Mouse (Mus musculus): ENCODE measurements at regions not wholly inside any gene's neighbourhood (a gene's known extent, or its start where the extent isn't known, plus 50 kb on each side); places are given as distances from the start of the nearest gene placed in this dataset.

DNA sequence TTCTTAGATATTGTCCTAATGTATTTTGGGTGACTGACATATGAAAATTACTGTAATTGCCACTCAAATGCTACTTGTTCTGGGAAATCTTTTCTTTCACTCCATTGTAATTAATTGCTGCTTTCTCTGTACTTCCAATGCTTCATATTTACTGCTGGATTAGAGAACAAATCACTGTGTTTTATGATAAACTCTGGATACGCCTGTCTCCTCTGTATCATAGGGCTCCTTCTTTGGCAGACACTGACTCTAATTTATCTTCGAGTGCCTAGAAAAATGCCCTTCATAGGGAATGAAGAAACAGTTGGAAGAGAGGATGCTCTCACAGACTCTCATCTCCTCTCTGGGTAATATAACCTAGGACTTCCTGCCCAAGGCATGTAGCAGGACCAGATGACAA, 602.9 kb downstream of the Slc4a3 start:
- TF ChIP-seq CEBPB (IDR thresholded peaks at IDR 0.05; ENCODE audit: low read depth) (no peak), MYOD1 (IDR thresholded peaks at IDR 0.05; ENCODE audit: control insufficient read depth, insufficient read length, low read depth) (no peak), FOSL1 (IDR thresholded peaks at IDR 0.05; ENCODE audit: insufficient read depth, low read length, poor library complexity, severe bottlenecking) (no peak), MAX (IDR thresholded peaks at IDR 0.05) (no peak), MYOG (IDR thresholded peaks at IDR 0.05; ENCODE audit: control insufficient read depth, extremely low read depth, insufficient read length) (no peak), CTCF (IDR thresholded peaks at IDR 0.05; ENCODE audit: control insufficient read depth, insufficient read depth, insufficient read length) (no peak), USF1 (IDR thresholded peaks at IDR 0.05; ENCODE audit: low read depth) (no peak)
- Histone ChIP-seq H3K27me3 (ENCODE audit: control insufficient read depth, insufficient read depth, insufficient read length) (no peaks in the 10 kb centered on the region), H3K36me3 (ENCODE audit: control insufficient read depth, insufficient read depth) (no peaks in the 10 kb centered on the region)

DNA sequence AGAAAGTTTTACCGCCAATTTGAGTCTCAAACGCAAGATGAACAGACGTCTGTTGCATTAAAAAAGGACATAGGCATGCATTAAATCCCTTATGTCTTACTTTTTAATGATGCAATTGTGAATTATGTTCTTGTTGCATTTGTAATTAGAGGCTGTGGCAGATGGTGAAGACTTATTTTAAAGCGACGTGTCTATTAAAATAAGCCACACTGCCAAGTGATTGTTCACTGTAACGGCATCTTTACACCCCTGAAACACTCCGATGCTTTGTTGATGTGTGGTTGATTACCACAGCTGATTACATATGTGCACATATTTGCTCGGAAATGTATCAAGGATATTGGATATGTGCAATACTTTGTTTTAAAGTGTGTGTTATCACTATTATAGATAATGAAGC, 610.2 kb downstream of the Slc4a3 start:
- Histone ChIP-seq H3K79me2 (ENCODE audit: control insufficient read depth, insufficient read depth) (no peaks in the 10 kb centered on the region), H3K36me3 (ENCODE audit: control insufficient read depth, insufficient read depth) (no peaks in the 10 kb centered on the region), H3ac (ENCODE audit: control insufficient read depth, insufficient read length, low read depth) (no peak overlapping the region), H3K4me3 (ENCODE audit: insufficient read depth, poor library complexity, severe bottlenecking) (no peak overlapping the region), H3K27me3 (ENCODE audit: control insufficient read depth, insufficient read depth, insufficient read length) (no peaks in the 10 kb centered on the region), H3K79me3 (ENCODE audit: low read depth) (no peaks in the 10 kb centered on the region)
- TF ChIP-seq MYOG (IDR thresholded peaks at IDR 0.05; ENCODE audit: control insufficient read depth, extremely low read depth, insufficient read length) (no peak), CEBPB (IDR thresholded peaks at IDR 0.05; ENCODE audit: low read depth) (no peak), FOSL1 (IDR thresholded peaks at IDR 0.05; ENCODE audit: insufficient read depth, low read length, poor library complexity, severe bottlenecking) (no peak), CTCF (IDR thresholded peaks at IDR 0.05; ENCODE audit: control insufficient read depth, insufficient read depth, insufficient read length) (no peak), MAX (IDR thresholded peaks at IDR 0.05) (no peak), USF1 (IDR thresholded peaks at IDR 0.05; ENCODE audit: low read depth) (no peak), MYOD1 (IDR thresholded peaks at IDR 0.05; ENCODE audit: control insufficient read depth, insufficient read length, low read depth) (no peak)

More for the DNA sequence above, 602.9 kb downstream of the Slc4a3 start:
- no peaks in the 10 kb centered on the region for H3K79me3 ChIP-seq (ENCODE audit: low read depth)
- H3ac ChIP-seq (ENCODE audit: control insufficient read depth, insufficient read length, low read depth) = no peak overlapping the region
- no peak overlapping the region for H3K4me3 ChIP-seq (ENCODE audit: insufficient read depth, poor library complexity, severe bottlenecking)
- H3K79me2 ChIP-seq (ENCODE audit: control insufficient read depth, insufficient read depth) = no peaks in the 10 kb centered on the region

DNA sequence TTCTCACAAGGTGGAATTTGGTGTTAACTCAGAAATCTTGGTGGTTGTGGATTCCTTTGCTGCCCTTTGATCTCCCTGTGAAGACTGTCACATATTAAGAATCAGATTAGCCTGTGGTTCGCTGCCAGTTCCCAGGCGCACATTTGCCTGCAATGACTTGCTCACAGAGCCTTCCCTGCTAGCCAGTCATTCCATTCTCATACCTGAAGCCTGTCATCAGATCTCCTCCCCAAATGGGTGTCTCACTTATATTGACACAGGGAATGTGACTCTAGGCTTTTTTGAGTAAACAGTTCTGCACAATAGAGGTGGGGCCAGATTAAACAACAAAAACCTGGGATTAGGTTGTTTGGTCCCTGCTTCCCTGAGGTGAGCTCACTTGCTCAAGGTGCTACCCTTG, 621.4 kb downstream of the Slc4a3 start:
- Histone ChIP-seq H3K27me3 (ENCODE audit: control insufficient read depth, insufficient read depth, insufficient read length) (no peaks in the 10 kb centered on the region), H3K36me3 (ENCODE audit: control insufficient read depth, insufficient read depth) (no peaks in the 10 kb centered on the region), H3ac (ENCODE audit: control insufficient read depth, insufficient read length, low read depth) (no peak overlapping the region), H3K79me2 (ENCODE audit: control insufficient read depth, insufficient read depth) (no peaks in the 10 kb centered on the region), H3K79me3 (ENCODE audit: low read depth) (no peaks in the 10 kb centered on the region), H3K4me3 (ENCODE audit: insufficient read depth, poor library complexity, severe bottlenecking) (no peak overlapping the region)
- no peak for TF ChIP-seq FOSL1 (IDR thresholded peaks at IDR 0.05; ENCODE audit: insufficient read depth, low read length, poor library complexity, severe bottlenecking)
- TF ChIP-seq MAX (IDR thresholded peaks at IDR 0.05) = no peak
- TF ChIP-seq CTCF (IDR thresholded peaks at IDR 0.05; ENCODE audit: control insufficient read depth, insufficient read depth, insufficient read length) = no peak
- TF ChIP-seq MYOG (IDR thresholded peaks at IDR 0.05; ENCODE audit: control insufficient read depth, extremely low read depth, insufficient read length) = no peak
- no peak for TF ChIP-seq MYOD1 (IDR thresholded peaks at IDR 0.05; ENCODE audit: control insufficient read depth, insufficient read length, low read depth)

DNA sequence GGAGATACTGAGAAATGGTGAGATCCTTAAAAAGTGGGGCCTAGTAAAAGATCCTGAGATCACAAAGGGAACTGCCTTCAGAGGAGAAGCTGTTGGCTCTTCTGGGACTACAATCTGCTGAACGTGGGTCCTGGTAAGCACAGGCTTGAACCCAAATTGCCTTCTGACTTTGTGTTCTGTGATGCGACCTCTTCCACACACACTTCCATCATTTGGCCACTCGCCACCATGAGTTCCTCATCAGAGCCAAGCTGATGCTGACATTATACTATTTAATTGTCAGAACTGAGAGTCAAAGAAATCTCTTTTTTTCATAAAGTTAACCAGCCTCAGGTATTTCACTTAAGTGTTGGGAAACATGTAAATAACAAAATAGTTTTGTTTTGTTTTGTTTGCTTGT, 635.1 kb downstream of the Slc4a3 start:
- no peak for TF ChIP-seq CTCF (IDR thresholded peaks at IDR 0.05; ENCODE audit: control insufficient read depth, insufficient read depth, insufficient read length)
- TF ChIP-seq MYOD1 (IDR thresholded peaks at IDR 0.05; ENCODE audit: control insufficient read depth, insufficient read length, low read depth) = no peak
- TF ChIP-seq FOSL1 (IDR thresholded peaks at IDR 0.05; ENCODE audit: insufficient read depth, low read length, poor library complexity, severe bottlenecking) = no peak
- no peak for TF ChIP-seq MYOG (IDR thresholded peaks at IDR 0.05; ENCODE audit: control insufficient read depth, extremely low read depth, insufficient read length)
- TF ChIP-seq MAX (IDR thresholded peaks at IDR 0.05) = no peak
- no peak for TF ChIP-seq CEBPB (IDR thresholded peaks at IDR 0.05; ENCODE audit: low read depth)
- TF ChIP-seq USF1 (IDR thresholded peaks at IDR 0.05; ENCODE audit: low read depth) = no peak
- Histone ChIP-seq H3K79me2 (ENCODE audit: control insufficient read depth, insufficient read depth) (no peaks in the 10 kb centered on the region), H3K79me3 (ENCODE audit: low read depth) (no peaks in the 10 kb centered on the region), H3K27me3 (ENCODE audit: control insufficient read depth, insufficient read depth, insufficient read length) (no peaks in the 10 kb centered on the region), H3K36me3 (ENCODE audit: control insufficient read depth, insufficient read depth) (no peaks in the 10 kb centered on the region), H3ac (ENCODE audit: control insufficient read depth, insufficient read length, low read depth) (no peak overlapping the region), H3K4me3 (ENCODE audit: insufficient read depth, poor library complexity, severe bottlenecking) (no peak overlapping the region)

DNA sequence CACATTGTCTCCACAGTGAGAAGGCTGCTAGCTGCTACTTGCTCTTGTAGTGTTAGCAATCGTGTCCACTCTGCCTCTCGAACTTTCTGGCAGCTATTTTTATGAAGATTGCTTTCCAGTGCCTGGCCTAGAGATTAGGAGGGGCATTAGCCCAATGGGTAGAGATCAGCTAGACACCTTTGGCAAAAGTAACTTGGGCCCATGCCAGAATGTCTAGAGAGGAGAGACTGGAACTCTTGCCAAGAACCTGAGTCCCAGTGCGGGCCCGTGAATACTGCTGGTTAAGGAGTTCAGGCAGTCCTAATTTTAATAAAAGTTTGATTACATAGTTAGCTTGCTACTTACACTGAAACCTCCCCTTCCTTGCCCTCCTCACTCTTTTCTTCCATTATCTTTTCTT, 648.8 kb downstream of the Slc4a3 start:
- TF ChIP-seq CTCF (IDR thresholded peaks at IDR 0.05; ENCODE audit: control insufficient read depth, insufficient read depth, insufficient read length) (no peak), USF1 (IDR thresholded peaks at IDR 0.05; ENCODE audit: low read depth) (no peak), MYOD1 (IDR thresholded peaks at IDR 0.05; ENCODE audit: control insufficient read depth, insufficient read length, low read depth) (no peak), MAX (IDR thresholded peaks at IDR 0.05) (no peak), FOSL1 (IDR thresholded peaks at IDR 0.05; ENCODE audit: insufficient read depth, low read length, poor library complexity, severe bottlenecking) (no peak), MYOG (IDR thresholded peaks at IDR 0.05; ENCODE audit: control insufficient read depth, extremely low read depth, insufficient read length) (no peak), CEBPB (IDR thresholded peaks at IDR 0.05; ENCODE audit: low read depth) (no peak)
- Histone ChIP-seq H3K27me3 (ENCODE audit: control insufficient read depth, insufficient read depth, insufficient read length) (no peaks in the 10 kb centered on the region), H3K79me3 (ENCODE audit: low read depth) (no peaks in the 10 kb centered on the region), H3K4me3 (ENCODE audit: insufficient read depth, poor library complexity, severe bottlenecking) (no peak overlapping the region), H3K36me3 (ENCODE audit: control insufficient read depth, insufficient read depth) (no peaks in the 10 kb centered on the region), H3K79me2 (ENCODE audit: control insufficient read depth, insufficient read depth) (no peaks in the 10 kb centered on the region), H3ac (ENCODE audit: control insufficient read depth, insufficient read length, low read depth) (no peak overlapping the region)

DNA sequence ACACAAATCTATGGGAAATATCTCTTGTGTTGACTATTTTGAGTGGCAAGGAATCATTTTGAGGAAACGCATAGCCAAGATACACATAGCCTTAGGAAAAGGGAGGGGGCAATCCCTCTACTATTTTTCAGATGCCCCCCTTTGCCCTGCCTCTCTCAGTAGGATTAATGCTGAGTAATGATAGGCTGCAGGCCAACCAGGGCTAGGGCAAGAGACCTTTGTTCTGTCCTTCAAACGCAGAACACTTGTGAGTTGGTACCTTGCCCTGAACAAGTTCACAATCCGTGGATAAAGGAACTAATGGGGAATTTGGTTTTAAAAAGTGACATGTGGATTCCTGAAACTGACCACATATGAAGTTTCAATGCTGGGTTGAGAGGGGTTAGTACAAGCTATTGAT, 651.6 kb downstream of the Slc4a3 start:
- no peak for TF ChIP-seq MYOG (IDR thresholded peaks at IDR 0.05; ENCODE audit: control insufficient read depth, extremely low read depth, insufficient read length)
- TF ChIP-seq MYOD1 (IDR thresholded peaks at IDR 0.05; ENCODE audit: control insufficient read depth, insufficient read length, low read depth) = no peak
- TF ChIP-seq USF1 (IDR thresholded peaks at IDR 0.05; ENCODE audit: low read depth) = no peak
- no peak for TF ChIP-seq CTCF (IDR thresholded peaks at IDR 0.05; ENCODE audit: control insufficient read depth, insufficient read depth, insufficient read length)
- no peak for TF ChIP-seq FOSL1 (IDR thresholded peaks at IDR 0.05; ENCODE audit: insufficient read depth, low read length, poor library complexity, severe bottlenecking)
- TF ChIP-seq CEBPB (IDR thresholded peaks at IDR 0.05; ENCODE audit: low read depth) = no peak
- no peak for TF ChIP-seq MAX (IDR thresholded peaks at IDR 0.05)
- no peaks in the 10 kb centered on the region for H3K36me3 ChIP-seq (ENCODE audit: control insufficient read depth, insufficient read depth)
- no peaks in the 10 kb centered on the region for H3K79me3 ChIP-seq (ENCODE audit: low read depth)
- no peaks in the 10 kb centered on the region for H3K27me3 ChIP-seq (ENCODE audit: control insufficient read depth, insufficient read depth, insufficient read length)
- H3K4me3 ChIP-seq (ENCODE audit: insufficient read depth, poor library complexity, severe bottlenecking) = no peak overlapping the region
- no peak overlapping the region for H3ac ChIP-seq (ENCODE audit: control insufficient read depth, insufficient read length, low read depth)
- H3K79me2 ChIP-seq (ENCODE audit: control insufficient read depth, insufficient read depth) = no peaks in the 10 kb centered on the region

Data from C2C12 (cell line).